Mouse (Mus musculus): ENCODE results near the gene Ipmk.

- TF ChIP-seq CTCF (IDR thresholded peaks at IDR 0.05) = no peak
- TF ChIP-seq EP300 (IDR thresholded peaks at IDR 0.05) = no peak
Observed at GRCm38 (mm10) chr10:71399987-71400386, 52.4 kb downstream of the Ipmk start.
